Mouse (Mus musculus): ENCODE results near the gene Arel1. TPM values are rescaled to one million over a fixed set of nuclear protein-coding genes. Genes with fewer than 3 reads are reported as not detected.

Arel1 gene
- polyA plus RNA-seq, 1 experiment = 70.4 TPM

DNA sequence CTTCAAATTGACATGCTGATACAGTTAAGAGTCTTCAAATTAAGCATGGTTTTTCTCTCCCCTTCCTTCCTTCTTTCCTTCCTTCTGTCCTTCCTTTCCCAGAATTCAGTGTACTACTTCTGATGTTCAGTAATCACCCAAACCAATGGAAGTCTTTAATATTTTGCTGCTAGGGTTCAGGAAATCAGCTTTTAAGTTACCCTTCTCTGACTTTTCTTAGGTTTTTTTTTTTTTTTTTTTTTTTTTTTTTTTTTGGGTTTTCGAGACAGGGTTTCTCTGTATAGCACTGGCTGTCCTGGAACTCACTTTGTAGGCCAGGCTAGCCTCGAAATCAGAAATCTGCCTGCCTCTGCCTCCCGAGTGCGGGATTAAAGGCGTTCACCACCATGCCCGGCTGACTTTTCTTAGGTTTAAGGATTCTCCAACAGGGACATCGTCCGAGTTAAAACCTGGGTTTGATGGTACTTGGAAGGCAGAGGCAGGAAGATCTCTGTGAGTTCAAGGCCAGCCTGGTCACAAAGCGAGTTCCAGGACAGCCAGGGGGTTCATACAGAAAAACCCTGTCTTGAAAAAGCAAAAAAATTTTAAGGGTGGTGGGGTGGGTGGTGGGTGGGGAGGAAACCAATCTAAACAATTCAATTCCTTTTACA is 24.5 kb upstream of the Arel1 start:
- peaks cover 3% of the 10 kb centered on the region; the same call in 1 of the 2 replicates for H3K4me1 ChIP-seq (ENCODE audit: control insufficient read depth, insufficient read depth, low read length)
- TF ChIP-seq CTCF (IDR thresholded peaks at IDR 0.05; ENCODE audit: extremely low read depth, insufficient read depth, low read length) (no peak), POLR2A (IDR thresholded peaks at IDR 0.05; ENCODE audit: extremely low read depth, insufficient read depth, low read length) (no peak)
- no peak overlapping the region for H3K27ac ChIP-seq (ENCODE audit: insufficient read depth, low read length)
- H3K4me3 ChIP-seq (ENCODE audit: insufficient read depth, low read length) = peak overlapping the region; percentile 92; the same call in 1 of the 2 replicates

DNA sequence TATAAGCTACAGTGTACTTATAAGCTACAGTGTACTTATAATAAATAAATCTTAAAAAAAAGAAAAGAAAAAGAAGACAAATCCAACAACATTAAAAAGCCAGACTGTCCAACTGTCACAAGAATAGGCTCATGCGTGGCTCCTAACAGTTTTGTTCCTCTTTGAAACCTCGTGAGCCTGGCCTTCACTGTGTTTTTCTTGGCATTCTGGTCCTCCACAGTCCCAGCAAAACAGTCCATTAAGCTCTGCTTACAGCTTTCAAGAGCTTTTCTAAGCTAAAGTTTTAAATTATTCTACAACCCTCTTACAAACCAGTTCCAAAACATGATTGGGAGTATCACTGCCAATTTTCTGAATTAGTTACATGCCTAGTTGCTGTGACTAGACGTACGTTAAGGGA is 18.8 kb upstream of the Arel1 start:
- no peak for TF ChIP-seq POLR2A (IDR thresholded peaks at IDR 0.05; ENCODE audit: extremely low read depth, insufficient read depth, low read length)
- TF ChIP-seq CTCF (IDR thresholded peaks at IDR 0.05; ENCODE audit: extremely low read depth, insufficient read depth, low read length) = no peak

DNA sequence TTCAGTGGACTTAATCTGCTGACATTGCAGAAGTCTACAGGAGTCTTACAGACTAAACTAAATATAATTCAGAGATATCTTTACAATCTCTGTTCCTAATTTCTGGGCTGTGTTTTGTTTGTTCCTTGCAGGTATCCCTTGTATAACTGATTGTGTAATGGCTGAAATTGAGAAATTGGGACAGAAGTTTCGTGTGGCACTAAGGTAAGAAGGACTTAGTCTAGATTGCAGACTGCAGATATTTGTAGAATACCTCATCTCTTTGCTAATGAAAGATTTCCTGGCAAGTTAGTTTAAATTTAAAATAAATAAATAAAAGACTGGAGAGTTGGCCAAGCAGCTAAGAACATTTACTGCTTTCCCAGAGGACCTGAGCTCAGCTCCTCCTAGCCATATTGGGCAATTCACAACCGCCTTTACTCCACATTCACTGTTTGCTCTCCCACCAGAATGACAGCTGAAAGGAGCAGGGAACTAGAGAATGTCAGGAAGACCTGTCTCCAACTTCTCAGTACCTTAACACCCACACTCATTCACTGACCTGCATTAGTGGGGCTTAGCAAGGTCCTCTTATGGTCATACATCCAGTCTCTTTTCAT is 8.7 kb upstream of the Arel1 start:
- Histone ChIP-seq H3K4me3 (ENCODE audit: insufficient read depth, low read length) (no peak overlapping the region), H3K27ac (ENCODE audit: insufficient read depth, low read length) (no peak overlapping the region), H3K4me1 (ENCODE audit: control insufficient read depth, insufficient read depth, low read length) (no peaks in the 10 kb centered on the region)
- TF ChIP-seq CTCF (IDR thresholded peaks at IDR 0.05; ENCODE audit: extremely low read depth, insufficient read depth, low read length) (no peak), POLR2A (IDR thresholded peaks at IDR 0.05; ENCODE audit: extremely low read depth, insufficient read depth, low read length) (no peak)

More for the DNA sequence above, 18.8 kb upstream of the Arel1 start:
- no peak overlapping the region for H3K4me3 ChIP-seq (ENCODE audit: insufficient read depth, low read length)
- H3K4me1 ChIP-seq (ENCODE audit: control insufficient read depth, insufficient read depth, low read length) = no peaks in the 10 kb centered on the region
- no peak overlapping the region for H3K27ac ChIP-seq (ENCODE audit: insufficient read depth, low read length)

DNA sequence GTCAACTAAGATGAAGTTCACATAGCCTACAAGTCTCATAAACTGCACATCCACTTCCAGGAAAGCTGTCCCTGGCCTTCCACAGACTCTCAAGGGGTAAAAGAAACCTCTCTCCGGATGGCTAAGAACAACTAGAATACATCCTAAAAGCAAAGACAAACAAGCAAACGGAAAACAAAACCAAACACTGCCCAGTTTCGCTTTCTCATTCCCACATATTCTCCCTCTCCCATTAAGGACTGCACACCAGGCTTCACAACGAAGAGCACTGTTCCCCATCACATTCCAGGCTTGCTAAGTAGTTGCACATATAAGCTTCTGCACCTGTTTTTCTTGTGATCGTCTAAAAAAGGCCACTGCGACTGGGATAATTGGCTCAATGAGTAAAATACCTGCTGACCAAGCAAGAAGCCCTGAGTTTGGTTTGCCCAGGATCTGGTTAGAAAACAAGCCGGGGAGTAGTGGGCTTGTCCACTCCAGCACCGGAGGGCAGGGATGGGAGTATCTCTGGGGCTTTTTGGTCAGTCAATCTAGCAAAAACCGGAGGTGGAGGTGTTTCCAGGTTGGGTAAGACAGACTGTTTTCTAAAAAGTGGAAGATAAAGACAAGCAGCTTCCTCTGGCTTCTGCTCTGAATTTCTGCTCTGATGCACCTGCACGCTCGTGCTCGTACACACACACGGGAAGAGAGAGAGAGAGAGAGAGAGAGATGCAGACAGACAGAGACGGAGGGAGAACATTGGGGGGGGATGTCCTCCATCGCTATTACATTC is 858 bp downstream of the Arel1 start:
- Histone ChIP-seq H3K4me3 (ENCODE audit: insufficient read depth, low read length) (peak overlapping the region; percentile 92), H3K27ac (ENCODE audit: insufficient read depth, low read length) (no peak overlapping the region), H3K4me1 (ENCODE audit: control insufficient read depth, insufficient read depth, low read length) (peaks cover 7% of the 10 kb centered on the region)
- TF ChIP-seq CTCF (IDR thresholded peaks at IDR 0.05; ENCODE audit: extremely low read depth, insufficient read depth, low read length) (no peak), POLR2A (IDR thresholded peaks at IDR 0.05; ENCODE audit: extremely low read depth, insufficient read depth, low read length) (no peak)

DNA sequence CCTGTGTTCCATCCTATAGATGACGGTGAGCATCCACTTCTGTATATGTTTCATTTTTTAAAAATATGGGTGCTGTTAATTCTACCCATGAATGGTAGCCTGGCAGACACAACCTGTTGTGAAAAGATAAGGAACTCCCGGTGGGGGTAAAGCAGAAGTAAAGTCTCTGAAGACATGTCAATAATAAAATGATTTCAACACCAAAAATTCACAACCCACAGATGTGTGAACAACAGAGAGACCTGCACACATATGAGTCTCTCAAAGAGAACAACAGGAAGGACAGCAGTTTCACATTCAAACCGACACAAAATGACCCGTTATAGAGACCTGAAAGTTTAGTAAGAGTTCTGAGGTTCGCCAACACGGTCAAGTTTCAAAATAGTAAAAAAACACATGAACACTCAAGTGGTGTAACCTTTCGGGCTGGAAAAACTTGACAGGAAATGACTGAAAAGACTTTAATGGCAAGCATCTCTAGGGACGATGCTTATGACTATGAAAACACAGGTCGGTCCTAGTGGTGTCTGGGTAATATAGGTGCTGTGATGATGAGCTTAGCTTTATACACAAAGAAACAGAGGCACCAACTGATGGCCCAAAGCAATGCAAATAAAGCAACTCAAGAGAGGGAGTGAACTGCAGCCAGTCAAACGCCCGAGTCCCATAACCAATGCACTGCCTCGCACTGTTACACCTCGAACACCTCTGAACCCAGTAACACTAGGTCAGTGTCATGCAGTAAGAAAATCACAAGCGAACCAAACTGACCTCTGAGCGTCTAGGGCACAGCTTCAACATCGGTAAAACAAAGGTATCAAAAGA is 1.7 kb downstream of the Arel1 start:
- H3K4me1 ChIP-seq (ENCODE audit: control insufficient read depth, insufficient read depth, low read length) = peaks cover 7% of the 10 kb centered on the region
- H3K27ac ChIP-seq (ENCODE audit: insufficient read depth, low read length) = no peak overlapping the region
- TF ChIP-seq CTCF (IDR thresholded peaks at IDR 0.05; ENCODE audit: extremely low read depth, insufficient read depth, low read length) (no peak), POLR2A (IDR thresholded peaks at IDR 0.05; ENCODE audit: extremely low read depth, insufficient read depth, low read length) (no peak)
- H3K4me3 ChIP-seq (ENCODE audit: insufficient read depth, low read length) = peak overlapping the region; percentile 92

DNA sequence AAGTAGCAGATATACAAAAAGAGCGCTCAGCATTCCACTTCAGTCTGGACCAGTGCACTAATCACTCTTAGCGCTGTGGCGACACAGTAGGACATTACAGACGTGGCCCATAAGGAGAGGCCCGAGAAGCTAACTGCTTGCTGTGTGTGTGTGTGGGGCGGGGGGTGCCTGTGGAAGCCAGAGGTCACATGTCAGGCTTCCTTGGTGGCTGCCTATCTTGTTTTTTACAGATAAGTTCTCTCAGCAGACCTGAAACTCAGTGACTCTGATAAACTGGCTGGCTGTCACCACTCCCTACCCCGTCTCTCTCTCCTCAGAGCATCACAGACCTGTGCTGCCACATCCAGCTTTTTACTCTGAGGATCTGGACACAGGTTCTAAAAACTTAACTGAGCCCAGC is 8.1 kb downstream of the Arel1 start:
- Histone ChIP-seq H3K4me1 (ENCODE audit: control insufficient read depth, insufficient read depth, low read length) (peaks cover 2% of the 10 kb centered on the region; the same call in 1 of the 2 replicates), H3K4me3 (ENCODE audit: insufficient read depth, low read length) (no peak overlapping the region), H3K27ac (ENCODE audit: insufficient read depth, low read length) (no peak overlapping the region)
- no peak for TF ChIP-seq POLR2A (IDR thresholded peaks at IDR 0.05; ENCODE audit: extremely low read depth, insufficient read depth, low read length)
- no peak for TF ChIP-seq CTCF (IDR thresholded peaks at IDR 0.05; ENCODE audit: extremely low read depth, insufficient read depth, low read length)

DNA sequence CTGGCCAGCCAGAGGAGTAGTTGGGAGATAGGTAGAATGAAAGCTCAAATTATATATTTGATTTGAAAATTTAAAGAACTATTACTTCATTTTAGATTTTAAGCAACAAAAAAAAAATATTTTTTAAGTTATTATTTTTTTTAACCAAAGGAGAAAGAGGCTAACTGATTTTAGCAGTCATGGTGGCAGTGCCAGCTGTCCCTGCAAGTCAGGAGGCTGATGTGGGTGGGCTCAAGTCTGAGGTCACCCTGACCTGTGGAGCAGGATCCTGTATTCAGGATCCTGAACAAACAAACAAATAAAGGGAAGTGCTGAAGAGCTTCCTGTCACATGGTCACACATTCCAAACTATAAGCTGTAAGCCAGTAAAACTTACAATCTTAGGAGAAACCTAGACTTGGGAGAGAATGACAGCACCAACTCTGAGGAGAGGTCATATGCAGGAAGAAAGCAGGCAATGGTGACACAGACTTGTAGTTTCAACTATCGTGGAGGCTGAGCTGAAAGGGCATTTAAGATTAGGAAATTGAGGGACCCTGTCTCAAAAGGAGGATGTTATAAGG is 11.8 kb downstream of the Arel1 start:
- TF ChIP-seq POLR2A (IDR thresholded peaks at IDR 0.05; ENCODE audit: extremely low read depth, insufficient read depth, low read length) = no peak
- no peak for TF ChIP-seq CTCF (IDR thresholded peaks at IDR 0.05; ENCODE audit: extremely low read depth, insufficient read depth, low read length)
- no peak overlapping the region for H3K4me3 ChIP-seq (ENCODE audit: insufficient read depth, low read length)

DNA sequence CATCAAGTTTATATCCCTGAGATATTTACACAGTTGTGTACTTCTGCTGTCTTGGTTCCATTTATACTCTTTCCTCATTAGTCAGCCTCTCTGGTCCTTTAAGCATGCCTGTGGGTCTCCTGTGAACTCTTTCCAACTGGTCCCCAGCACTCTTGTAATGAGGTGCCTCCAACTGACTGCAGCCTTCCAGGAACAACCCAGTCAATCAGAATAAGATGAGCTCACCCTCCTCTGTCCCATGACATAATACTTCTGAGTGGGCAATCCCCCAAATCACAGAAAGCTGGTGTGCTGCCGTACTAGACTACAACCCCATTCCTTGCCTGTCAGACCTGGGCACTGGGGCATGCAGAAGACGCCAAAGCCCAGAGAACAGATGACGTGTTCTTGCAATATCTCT is 14.4 kb downstream of the Arel1 start:
- Histone ChIP-seq H3K27ac (ENCODE audit: insufficient read depth, low read length) (no peak overlapping the region), H3K4me3 (ENCODE audit: insufficient read depth, low read length) (no peak overlapping the region), H3K4me1 (ENCODE audit: control insufficient read depth, insufficient read depth, low read length) (peaks cover 2% of the 10 kb centered on the region; the same call in 1 of the 2 replicates)
- TF ChIP-seq POLR2A (IDR thresholded peaks at IDR 0.05; ENCODE audit: extremely low read depth, insufficient read depth, low read length) = no peak
- no peak for TF ChIP-seq CTCF (IDR thresholded peaks at IDR 0.05; ENCODE audit: extremely low read depth, insufficient read depth, low read length)

More for the DNA sequence above, 11.8 kb downstream of the Arel1 start:
- H3K27ac ChIP-seq (ENCODE audit: insufficient read depth, low read length) = no peak overlapping the region
- peaks cover 2% of the 10 kb centered on the region; the same call in 1 of the 2 replicates for H3K4me1 ChIP-seq (ENCODE audit: control insufficient read depth, insufficient read depth, low read length)

DNA sequence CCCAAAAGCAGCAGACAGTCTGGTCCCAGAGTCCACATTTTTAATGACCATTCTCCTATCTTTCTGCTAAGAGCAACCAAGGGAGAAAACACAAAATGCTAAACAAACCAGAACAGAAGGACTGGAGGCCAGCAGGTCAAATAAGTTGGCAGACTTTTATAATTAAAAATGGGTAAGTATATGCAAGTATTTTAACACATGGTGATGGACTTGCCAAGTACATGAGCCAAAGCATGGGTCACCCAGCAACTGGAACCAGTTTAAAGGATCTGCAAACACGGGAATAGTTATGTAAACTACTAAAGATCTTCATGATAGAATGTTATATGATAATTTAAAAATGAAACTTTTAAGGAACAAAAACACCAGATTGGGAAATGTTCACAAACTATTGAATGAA is 18.3 kb downstream of the Arel1 start:
- Histone ChIP-seq H3K4me1 (ENCODE audit: control insufficient read depth, insufficient read depth, low read length) (peaks cover 2% of the 10 kb centered on the region; the same call in 1 of the 2 replicates), H3K4me3 (ENCODE audit: insufficient read depth, low read length) (no peak overlapping the region), H3K27ac (ENCODE audit: insufficient read depth, low read length) (no peak overlapping the region)
- no peak for TF ChIP-seq CTCF (IDR thresholded peaks at IDR 0.05; ENCODE audit: extremely low read depth, insufficient read depth, low read length)
- TF ChIP-seq POLR2A (IDR thresholded peaks at IDR 0.05; ENCODE audit: extremely low read depth, insufficient read depth, low read length) = no peak

All from cortical plate, adult 2 months (tissue).